Mouse (Mus musculus): Measurements from ENCODE around the gene Hist1h4c.

GRCm38 (mm10) chr13:23662536-23662935 lies 35.7 kb downstream of the Hist1h4c start:
- TF ChIP-seq CTCF (IDR thresholded peaks at IDR 0.05; ENCODE audit: low read depth, low read length) (no peak), GATA2 (IDR thresholded peaks at IDR 0.05; ENCODE audit: borderline replicate concordance, low read depth, low read length) (no peak), TAL1 (conservative IDR thresholded peaks at IDR 0.05; ENCODE audit: low read depth, low read length) (no peak), GATA1 (IDR thresholded peaks at IDR 0.05; ENCODE audit: borderline replicate concordance, low read length) (no peak)
